Mouse (Mus musculus): ENCODE measurements around the gene Gpr3. TPM values are rescaled to one million over a fixed set of nuclear protein-coding genes. Genes with fewer than 3 reads are reported as not detected.

The Gpr3 gene
- polyA plus RNA-seq, 1 experiment from 2014 or later, result 0.10 TPM

GRCm38 (mm10) chr4:133178305-133178704, 34.0 kb downstream of the Gpr3 start:
- WGBS, result 84% methylated on average over 5 of the region's 5 CpGs
- H3K4me1 ChIP-seq (ENCODE audit: insufficient read depth, low read length), result peaks cover 31% of the 10 kb centered on the region
- peaks cover 17% of the 10 kb centered on the region; the same call in 1 of the 2 replicates for H3K36me3 ChIP-seq (ENCODE audit: insufficient read depth, low read length)
- no peak overlapping the region for H3K9ac ChIP-seq (replicated peaks; ENCODE audit: low read length)
- H3K4me2 ChIP-seq (replicated peaks; ENCODE audit: low read depth, low read length), result no peak overlapping the region
- H3K27me3 ChIP-seq (ENCODE audit: insufficient read depth, low read length), result no peaks in the 10 kb centered on the region
- H3K27ac ChIP-seq (ENCODE audit: low read length), result no peak overlapping the region
- H3K4me3 ChIP-seq (ENCODE audit: low read length), result no peak overlapping the region
- ATAC-seq (ENCODE audit: low FRiP score, low TSS enrichment), result no peak
- no peaks in the 10 kb centered on the region for H3K9me3 ChIP-seq (ENCODE audit: low read length)

GRCm38 (mm10) chr4:133176761-133177403, 35.5 kb downstream of the Gpr3 start:
- Histone ChIP-seq H3K36me3 (ENCODE audit: insufficient read depth, low read length) (peaks cover 11% of the 10 kb centered on the region; the same call in 1 of the 2 replicates), H3K4me2 (replicated peaks; ENCODE audit: low read depth, low read length) (no peak overlapping the region), H3K27ac (ENCODE audit: low read length) (0 out of 2 replicates have a peak overlapping the region, but pooled peaks have one; percentile 14), H3K27me3 (ENCODE audit: insufficient read depth, low read length) (no peaks in the 10 kb centered on the region), H3K9me3 (ENCODE audit: low read length) (no peaks in the 10 kb centered on the region), H3K9ac (replicated peaks; ENCODE audit: low read length) (0 out of 2 replicates have a peak overlapping the region, but pooled peaks have one; percentile 10), H3K4me3 (ENCODE audit: low read length) (no peak overlapping the region), H3K4me1 (ENCODE audit: insufficient read depth, low read length) (peaks cover 37% of the 10 kb centered on the region)
- WGBS, result 59% methylated on average over 18 of the region's 18 CpGs
- no peak for ATAC-seq (ENCODE audit: low FRiP score, low TSS enrichment)

GRCm38 (mm10) chr4:133175998-133176760, 36.2 kb downstream of the Gpr3 start:
- Histone ChIP-seq H3K36me3 (ENCODE audit: insufficient read depth, low read length) (peaks cover 11% of the 10 kb centered on the region; the same call in 1 of the 2 replicates), H3K27ac (ENCODE audit: low read length) (peak overlapping the region; percentile 14; the same call in 1 of the 2 replicates), H3K9ac (replicated peaks; ENCODE audit: low read length) (0 out of 2 replicates have a peak overlapping the region, but pooled peaks have one; percentile 10), H3K4me1 (ENCODE audit: insufficient read depth, low read length) (peaks cover 39% of the 10 kb centered on the region), H3K9me3 (ENCODE audit: low read length) (no peaks in the 10 kb centered on the region), H3K27me3 (ENCODE audit: insufficient read depth, low read length) (no peaks in the 10 kb centered on the region), H3K4me2 (replicated peaks; ENCODE audit: low read depth, low read length) (no peak overlapping the region), H3K4me3 (ENCODE audit: low read length) (no peak overlapping the region)
- no peak for ATAC-seq (ENCODE audit: low FRiP score, low TSS enrichment)
- 43% methylated on average over 14 of the region's 14 CpGs for WGBS

GRCm38 (mm10) chr4:133175274-133175673, 37.1 kb downstream of the Gpr3 start:
- no peak for ATAC-seq (ENCODE audit: low FRiP score, low TSS enrichment)
- H3K4me3 ChIP-seq (ENCODE audit: low read length), result no peak overlapping the region
- peaks cover 39% of the 10 kb centered on the region for H3K4me1 ChIP-seq (ENCODE audit: insufficient read depth, low read length)
- H3K36me3 ChIP-seq (ENCODE audit: insufficient read depth, low read length), result peaks cover 11% of the 10 kb centered on the region; the same call in 1 of the 2 replicates
- no peak overlapping the region for H3K4me2 ChIP-seq (replicated peaks; ENCODE audit: low read depth, low read length)
- no peaks in the 10 kb centered on the region for H3K27me3 ChIP-seq (ENCODE audit: insufficient read depth, low read length)
- WGBS, result 70% methylated on average over 7 of the region's 7 CpGs
- no peaks in the 10 kb centered on the region for H3K9me3 ChIP-seq (ENCODE audit: low read length)
- H3K9ac ChIP-seq (replicated peaks; ENCODE audit: low read length), result no peak overlapping the region
- peak overlapping the region; percentile 44 for H3K27ac ChIP-seq (ENCODE audit: low read length)

GRCm38 (mm10) chr4:133174361-133174760, 38.0 kb downstream of the Gpr3 start:
- Histone ChIP-seq H3K36me3 (ENCODE audit: insufficient read depth, low read length) (peaks cover 10% of the 10 kb centered on the region; the same call in 1 of the 2 replicates), H3K9ac (replicated peaks; ENCODE audit: low read length) (no peak overlapping the region), H3K27me3 (ENCODE audit: insufficient read depth, low read length) (no peaks in the 10 kb centered on the region), H3K4me1 (ENCODE audit: insufficient read depth, low read length) (peaks cover 43% of the 10 kb centered on the region), H3K4me3 (ENCODE audit: low read length) (peak overlapping the region; percentile 29), H3K9me3 (ENCODE audit: low read length) (no peaks in the 10 kb centered on the region), H3K27ac (ENCODE audit: low read length) (peak overlapping the region; percentile 86), H3K4me2 (replicated peaks; ENCODE audit: low read depth, low read length) (peak overlapping the region; percentile 41; the same call in 1 of the 2 replicates)
- WGBS, result 36% methylated on average over 4 of the region's 4 CpGs
- no peak for ATAC-seq (ENCODE audit: low FRiP score, low TSS enrichment)

- H3K4me1 ChIP-seq (ENCODE audit: insufficient read depth, low read length), result peaks cover 48% of the 10 kb centered on the region
- H3K27me3 ChIP-seq (ENCODE audit: insufficient read depth, low read length), result no peaks in the 10 kb centered on the region
- H3K27ac ChIP-seq (ENCODE audit: low read length), result 0 out of 2 replicates have a peak overlapping the region, but pooled peaks have one; percentile 43
- ATAC-seq (ENCODE audit: low FRiP score, low TSS enrichment), result no peak
- no peak overlapping the region for H3K4me3 ChIP-seq (ENCODE audit: low read length)
- 85% methylated on average over 4 of the region's 4 CpGs for WGBS
- no peaks in the 10 kb centered on the region for H3K9me3 ChIP-seq (ENCODE audit: low read length)
- peaks cover 4% of the 10 kb centered on the region; the same call in 1 of the 2 replicates for H3K36me3 ChIP-seq (ENCODE audit: insufficient read depth, low read length)
- H3K9ac ChIP-seq (replicated peaks; ENCODE audit: low read length), result no peak overlapping the region
- H3K4me2 ChIP-seq (replicated peaks; ENCODE audit: low read depth, low read length), result no peak overlapping the region
These were observed 39.9 kb downstream of the Gpr3 start for GRCm38 (mm10) chr4:133172451-133172850.

- Histone ChIP-seq H3K36me3 (ENCODE audit: insufficient read depth, low read length) (no peaks in the 10 kb centered on the region), H3K4me1 (ENCODE audit: insufficient read depth, low read length) (peaks cover 36% of the 10 kb centered on the region)
These were observed 41.7 kb downstream of the Gpr3 start for GRCm38 (mm10) chr4:133170616-133171015.

GRCm38 (mm10) chr4:133170056-133170524, 42.2 kb downstream of the Gpr3 start:
- peaks cover 31% of the 10 kb centered on the region for H3K4me1 ChIP-seq (ENCODE audit: insufficient read depth, low read length)
- no peak overlapping the region for H3K4me2 ChIP-seq (replicated peaks; ENCODE audit: low read depth, low read length)
- H3K4me3 ChIP-seq (ENCODE audit: low read length), result no peak overlapping the region
- no peak overlapping the region for H3K9ac ChIP-seq (replicated peaks; ENCODE audit: low read length)
- H3K27me3 ChIP-seq (ENCODE audit: insufficient read depth, low read length), result no peaks in the 10 kb centered on the region
- 0 out of 2 replicates have a peak, but pooled peaks cover 1% of the 10 kb centered on the region for H3K36me3 ChIP-seq (ENCODE audit: insufficient read depth, low read length)
- WGBS, result 66% methylated on average over 3 of the region's 3 CpGs
- H3K9me3 ChIP-seq (ENCODE audit: low read length), result no peaks in the 10 kb centered on the region
- ATAC-seq (ENCODE audit: low FRiP score, low TSS enrichment), result no peak
- H3K27ac ChIP-seq (ENCODE audit: low read length), result no peak overlapping the region

More at GRCm38 (mm10) chr4:133170616-133171015, 41.7 kb downstream of the Gpr3 start:
- Histone ChIP-seq H3K9me3 (ENCODE audit: low read length) (no peaks in the 10 kb centered on the region), H3K4me3 (ENCODE audit: low read length) (no peak overlapping the region), H3K27ac (ENCODE audit: low read length) (no peak overlapping the region), H3K4me2 (replicated peaks; ENCODE audit: low read depth, low read length) (no peak overlapping the region), H3K9ac (replicated peaks; ENCODE audit: low read length) (no peak overlapping the region), H3K27me3 (ENCODE audit: insufficient read depth, low read length) (no peaks in the 10 kb centered on the region)
- ATAC-seq (ENCODE audit: low FRiP score, low TSS enrichment), result no peak

GRCm38 (mm10) chr4:133169237-133170055, 42.9 kb downstream of the Gpr3 start:
- H3K4me3 ChIP-seq (ENCODE audit: low read length), result no peak overlapping the region
- peaks cover 2% of the 10 kb centered on the region; the same call in 1 of the 2 replicates for H3K36me3 ChIP-seq (ENCODE audit: insufficient read depth, low read length)
- peak; percentile 35; the same call in 1 of the 2 replicates for ATAC-seq (ENCODE audit: low FRiP score, low TSS enrichment)
- no peak overlapping the region for H3K4me2 ChIP-seq (replicated peaks; ENCODE audit: low read depth, low read length)
- H3K9ac ChIP-seq (replicated peaks; ENCODE audit: low read length), result no peak overlapping the region
- peak overlapping the region; percentile 27; the same call in 1 of the 2 replicates for H3K27ac ChIP-seq (ENCODE audit: low read length)
- H3K9me3 ChIP-seq (ENCODE audit: low read length), result no peaks in the 10 kb centered on the region
- 82% methylated on average over 10 of the region's 10 CpGs for WGBS
- H3K27me3 ChIP-seq (ENCODE audit: insufficient read depth, low read length), result no peaks in the 10 kb centered on the region
- H3K4me1 ChIP-seq (ENCODE audit: insufficient read depth, low read length), result peaks cover 27% of the 10 kb centered on the region

Data from kidney, embryonic 16.5 days (tissue).